In genomic region chr4:94186997-94187396, GRCm38 (mm10) we compare ENCODE assay signal across 18 mouse cellular contexts.
DNase-seq lines count a peak whose midpoint lies in the region; ATAC-seq lines count a peak whose summit lies in the region.
"Had no signal": no experiment of that assay in that cellular context is flagged by ENCODE, and none has a peak within 500 bp of the region (broad histone marks: within the 10 kb centered on the region; RNA-seq: fewer than 3 reads in every experiment).

No protein-coding gene starts in this region.

- no peak overlapping the region for H3K9ac ChIP-seq in forebrain, embryonic 13.5 days
- H3K9ac ChIP-seq in kidney, embryonic 14.5 days (ENCODE audit: low read depth, low read length), result no peak overlapping the region
- H3K9ac ChIP-seq in midbrain, embryonic 14.5 days (replicated peaks; ENCODE audit: low read length), result no peak overlapping the region
- H3K9ac ChIP-seq in midbrain, embryonic 13.5 days (replicated peaks), result no peak overlapping the region
- H3K9ac ChIP-seq: embryonic facial prominence, embryonic 13.5 days; liver, embryonic 14.5 days; neural tube, embryonic 15.5 days had no signal

- H3K4me3 ChIP-seq in forebrain, embryonic 13.5 days, result no peak overlapping the region
- no peak overlapping the region for H3K4me3 ChIP-seq in forebrain, embryonic 10.5 days
- H3K4me3 ChIP-seq in kidney, embryonic 14.5 days (ENCODE audit: low read length), result no peak overlapping the region
- H3K4me3 ChIP-seq in midbrain, embryonic 14.5 days (replicated peaks; ENCODE audit: low read depth, low read length), result no peak overlapping the region
- H3K4me3 ChIP-seq in midbrain, embryonic 13.5 days (replicated peaks), result no peak overlapping the region
- H3K4me3 ChIP-seq: embryonic facial prominence, embryonic 13.5 days; limb, embryonic 10.5 days; neural tube, embryonic 15.5 days had no signal

- no peaks in the 10 kb centered on the region for H3K36me3 ChIP-seq in forebrain, embryonic 13.5 days (ENCODE audit: poor library complexity, severe bottlenecking)
- no peaks in the 10 kb centered on the region for H3K36me3 ChIP-seq in forebrain, embryonic 10.5 days (replicated peaks)
- no peaks in the 10 kb centered on the region for H3K36me3 ChIP-seq in kidney, embryonic 14.5 days (ENCODE audit: control insufficient read depth, insufficient read depth, low read length)
- no peaks in the 10 kb centered on the region for H3K36me3 ChIP-seq in midbrain, embryonic 14.5 days (ENCODE audit: control insufficient read depth, insufficient read depth, low read length)
- no peaks in the 10 kb centered on the region for H3K36me3 ChIP-seq in midbrain, embryonic 13.5 days
- H3K36me3 ChIP-seq: embryonic facial prominence, embryonic 13.5 days; limb, embryonic 10.5 days; neural tube, embryonic 15.5 days had no signal

- no peak overlapping the region for H3K4me2 ChIP-seq in forebrain, embryonic 13.5 days
- H3K4me2 ChIP-seq in kidney, embryonic 14.5 days (replicated peaks; ENCODE audit: low read depth, low read length), result no peak overlapping the region
- no peak overlapping the region for H3K4me2 ChIP-seq in midbrain, embryonic 14.5 days (ENCODE audit: low read length)
- no peak overlapping the region for H3K4me2 ChIP-seq in midbrain, embryonic 13.5 days (replicated peaks)
- H3K4me2 ChIP-seq: embryonic facial prominence, embryonic 13.5 days; neural tube, embryonic 15.5 days had no signal

- 66% methylated on average over 4 of the region's 4 CpGs for WGBS in forebrain, embryonic 13.5 days
- WGBS in forebrain, embryonic 10.5 days, result 80% methylated on average over 4 of the region's 4 CpGs
- WGBS in kidney, embryonic 14.5 days, result 57% methylated on average over 4 of the region's 4 CpGs
- WGBS in midbrain, embryonic 14.5 days, result 56% methylated on average over 4 of the region's 4 CpGs
- 62% methylated on average over 4 of the region's 4 CpGs for WGBS in midbrain, embryonic 13.5 days

- H3K27me3 ChIP-seq in forebrain, embryonic 13.5 days, result no peaks in the 10 kb centered on the region
- H3K27me3 ChIP-seq in forebrain, embryonic 10.5 days (ENCODE audit: poor library complexity, severe bottlenecking), result no peaks in the 10 kb centered on the region
- no peaks in the 10 kb centered on the region for H3K27me3 ChIP-seq in kidney, embryonic 14.5 days (ENCODE audit: control insufficient read depth, insufficient read depth, low read length)
- H3K27me3 ChIP-seq in midbrain, embryonic 14.5 days (ENCODE audit: control insufficient read depth, insufficient read depth, low read length), result no peaks in the 10 kb centered on the region
- no peaks in the 10 kb centered on the region for H3K27me3 ChIP-seq in midbrain, embryonic 13.5 days
- H3K27me3 ChIP-seq: embryonic facial prominence, embryonic 13.5 days; neural tube, embryonic 15.5 days; Patski had no signal

- H3K27ac ChIP-seq in forebrain, embryonic 13.5 days, result no peak overlapping the region
- no peak overlapping the region for H3K27ac ChIP-seq in forebrain, embryonic 10.5 days
- no peak overlapping the region; the same call in 1 of the 2 replicates for H3K27ac ChIP-seq in kidney, embryonic 14.5 days (ENCODE audit: low read depth, low read length)
- H3K27ac ChIP-seq in midbrain, embryonic 14.5 days (replicated peaks; ENCODE audit: low read depth, low read length), result no peak overlapping the region
- no peak overlapping the region for H3K27ac ChIP-seq in midbrain, embryonic 13.5 days
- H3K27ac ChIP-seq: embryonic facial prominence, embryonic 13.5 days; limb, embryonic 10.5 days; liver, embryonic 14.5 days; neural tube, embryonic 15.5 days had no signal

- H3K9me3 ChIP-seq in forebrain, embryonic 13.5 days (replicated peaks), result no peaks in the 10 kb centered on the region
- no peaks in the 10 kb centered on the region for H3K9me3 ChIP-seq in forebrain, embryonic 10.5 days
- H3K9me3 ChIP-seq in kidney, embryonic 14.5 days (ENCODE audit: control insufficient read depth, low read length), result no peaks in the 10 kb centered on the region
- H3K9me3 ChIP-seq in midbrain, embryonic 14.5 days (ENCODE audit: control insufficient read depth, low read length), result no peaks in the 10 kb centered on the region
- H3K9me3 ChIP-seq in midbrain, embryonic 13.5 days, result no peaks in the 10 kb centered on the region
- H3K9me3 ChIP-seq: embryonic facial prominence, embryonic 13.5 days; limb, embryonic 10.5 days; neural tube, embryonic 15.5 days had no signal

- peak; percentile 63; the same call in 1 of the 2 replicates for ATAC-seq in forebrain, embryonic 13.5 days
- peak; percentile 62; the same call in 1 of the 2 replicates for ATAC-seq in kidney, embryonic 14.5 days (ENCODE audit: low FRiP score, low TSS enrichment)
- ATAC-seq in midbrain, embryonic 14.5 days (ENCODE audit: low FRiP score, low TSS enrichment), result no peak
- ATAC-seq in midbrain, embryonic 13.5 days, result no peak
- ATAC-seq in megakaryocyte progenitor cell, adult 5-6 weeks (replicated peaks; ENCODE audit: poor library complexity), result 0 out of 2 replicates have a peak, but pooled peaks have one; percentile 23
- ATAC-seq: inflammation-experienced regulatory T-cells, adult 6 months; Patski had no signal

- DNase-seq in forebrain, embryonic 10.5 days (ENCODE audit: extremely low spot score, low spot score), result no peak
- no peak for DNase-seq in kidney, adult 11 months
- DNase-seq in midbrain, embryonic 14.5 days, result peak; percentile 32
- no peak for DNase-seq in cerebellum, postnatal 14 days
- DNase-seq: cerebellum, adult 11 months; cerebellum, postnatal 36 days; gastrocnemius, postnatal 14 days; thymus, postnatal 14 days had no signal

- H3K4me1 ChIP-seq in forebrain, embryonic 13.5 days, result peaks cover 5% of the 10 kb centered on the region; the same call in 1 of the 2 replicates
- H3K4me1 ChIP-seq in forebrain, embryonic 10.5 days, result 0 out of 2 replicates have a peak, but pooled peaks cover 3% of the 10 kb centered on the region
- H3K4me1 ChIP-seq in kidney, embryonic 14.5 days (ENCODE audit: control insufficient read depth, insufficient read depth, low read length), result no peaks in the 10 kb centered on the region
- H3K4me1 ChIP-seq in midbrain, embryonic 14.5 days (ENCODE audit: control insufficient read depth, insufficient read depth, low read length), result no peaks in the 10 kb centered on the region
- H3K4me1 ChIP-seq in midbrain, embryonic 13.5 days (replicated peaks), result no peaks in the 10 kb centered on the region
- H3K4me1 ChIP-seq: embryonic facial prominence, embryonic 13.5 days; limb, embryonic 10.5 days; neural tube, embryonic 15.5 days had no signal

Comparison
In these comparisons a context has a peak if more than half of its experiments do, and no peak if none do; other contexts are left out.
1. ATAC-seq: peak in forebrain, embryonic 13.5 days (single experiment), kidney, embryonic 14.5 days (single experiment) and megakaryocyte progenitor cell, adult 5-6 weeks (single experiment); none in midbrain, embryonic 14.5 days (single experiment) and midbrain, embryonic 13.5 days (single experiment).